Mouse (Mus musculus): ENCODE measurements around the gene Map4k2.

Gene Map4k2

GRCm38 (mm10) chr19:6318145-6318544 is 22.8 kb upstream of the Map4k2 start:
- no peak for DNase-seq

- DNase-seq = no peak
Measured at GRCm38 (mm10) chr19:6321358-6321757, 19.6 kb upstream of the Map4k2 start.

DNA sequence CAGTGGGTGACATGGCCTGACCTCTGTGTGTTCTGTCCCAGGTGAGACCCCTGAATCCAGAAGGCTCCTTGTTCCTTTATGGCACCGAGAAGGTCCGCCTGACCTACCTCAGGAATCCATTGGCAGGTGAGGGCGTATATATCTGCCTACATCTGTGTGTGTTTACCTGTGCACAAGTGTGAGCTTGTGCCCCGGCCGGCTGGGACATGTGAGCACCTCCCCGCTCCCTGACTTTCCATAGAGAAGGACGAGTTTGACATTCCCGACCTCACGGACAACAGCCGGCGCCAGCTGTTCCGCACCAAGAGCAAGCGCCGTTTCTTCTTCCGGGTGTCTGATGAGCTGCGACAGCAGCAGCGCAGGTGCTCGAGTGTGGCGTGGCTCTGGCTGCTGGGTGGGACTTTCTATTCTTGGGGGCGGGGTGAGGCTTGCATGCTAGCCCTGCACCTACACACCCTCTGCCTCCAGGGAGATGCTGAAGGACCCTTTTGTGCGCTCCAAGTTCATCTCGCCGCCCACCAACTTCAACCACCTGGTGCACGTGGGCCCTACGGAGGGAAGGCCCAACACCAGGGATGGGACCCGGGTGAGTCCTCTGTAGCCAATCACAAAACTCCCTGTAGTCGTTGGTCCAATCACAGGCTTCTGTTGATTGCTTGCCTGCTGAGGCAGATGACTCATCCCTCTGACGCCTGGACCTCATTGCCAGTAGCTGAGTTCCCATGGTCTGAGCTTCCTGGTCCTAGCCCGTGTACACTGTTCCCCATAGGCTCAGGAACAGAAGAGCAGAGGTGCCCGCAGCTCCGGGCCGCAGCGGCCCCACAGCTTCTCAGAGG is 18.9 kb upstream of the Map4k2 start:
- no peak for DNase-seq

GRCm38 (mm10) chr19:6324751-6325150 is 16.2 kb upstream of the Map4k2 start:
- DNase-seq = no peak

GRCm38 (mm10) chr19:6331178-6331577 is 9.8 kb upstream of the Map4k2 start:
- DNase-seq = no peak

GRCm38 (mm10) chr19:6331719-6332516 is 9.0 kb upstream of the Map4k2 start:
- DNase-seq = peak in 1 of 2 experiments; percentile 47

DNA sequence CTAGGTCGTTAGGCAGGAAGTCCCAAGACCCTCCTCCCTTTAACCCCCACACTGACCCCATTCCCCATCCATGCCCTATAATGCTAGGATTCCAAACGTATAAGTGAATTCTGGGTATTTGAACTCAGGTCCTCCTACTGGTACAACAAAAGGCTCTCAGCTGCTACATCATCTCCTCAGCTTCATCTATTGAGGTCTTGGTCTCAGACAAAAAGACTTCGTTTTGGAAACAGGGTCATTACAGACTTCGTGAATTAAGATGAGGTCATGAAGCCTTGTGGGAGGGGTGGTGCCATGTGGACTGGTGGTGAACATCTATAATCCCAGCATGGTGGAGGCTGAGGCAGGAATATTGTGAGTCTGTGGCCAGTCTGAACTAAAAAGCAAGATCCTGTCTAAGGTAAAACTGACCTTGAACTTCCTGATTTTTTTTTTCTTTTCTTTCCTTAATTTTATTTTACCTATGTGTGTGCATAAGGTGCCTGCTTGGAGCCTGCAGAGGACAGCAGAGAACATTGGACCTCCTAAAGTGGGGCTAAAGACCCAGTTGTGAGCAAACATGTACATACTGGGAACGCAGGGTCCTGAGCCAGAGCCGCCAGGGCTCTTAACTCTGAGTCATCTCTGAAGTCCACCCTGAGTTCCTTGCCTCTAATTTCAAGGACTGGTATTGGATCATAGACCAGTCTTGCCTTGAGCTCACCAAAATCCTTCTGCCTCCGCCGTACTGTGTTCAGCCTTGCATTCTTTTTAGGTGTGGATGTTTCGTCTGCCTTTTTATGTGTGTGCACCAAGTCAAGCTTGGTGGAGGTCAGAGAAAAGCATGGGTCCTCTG is 7.0 kb upstream of the Map4k2 start:
- peak in 1 of 2 experiments; percentile 20 for DNase-seq

DNA sequence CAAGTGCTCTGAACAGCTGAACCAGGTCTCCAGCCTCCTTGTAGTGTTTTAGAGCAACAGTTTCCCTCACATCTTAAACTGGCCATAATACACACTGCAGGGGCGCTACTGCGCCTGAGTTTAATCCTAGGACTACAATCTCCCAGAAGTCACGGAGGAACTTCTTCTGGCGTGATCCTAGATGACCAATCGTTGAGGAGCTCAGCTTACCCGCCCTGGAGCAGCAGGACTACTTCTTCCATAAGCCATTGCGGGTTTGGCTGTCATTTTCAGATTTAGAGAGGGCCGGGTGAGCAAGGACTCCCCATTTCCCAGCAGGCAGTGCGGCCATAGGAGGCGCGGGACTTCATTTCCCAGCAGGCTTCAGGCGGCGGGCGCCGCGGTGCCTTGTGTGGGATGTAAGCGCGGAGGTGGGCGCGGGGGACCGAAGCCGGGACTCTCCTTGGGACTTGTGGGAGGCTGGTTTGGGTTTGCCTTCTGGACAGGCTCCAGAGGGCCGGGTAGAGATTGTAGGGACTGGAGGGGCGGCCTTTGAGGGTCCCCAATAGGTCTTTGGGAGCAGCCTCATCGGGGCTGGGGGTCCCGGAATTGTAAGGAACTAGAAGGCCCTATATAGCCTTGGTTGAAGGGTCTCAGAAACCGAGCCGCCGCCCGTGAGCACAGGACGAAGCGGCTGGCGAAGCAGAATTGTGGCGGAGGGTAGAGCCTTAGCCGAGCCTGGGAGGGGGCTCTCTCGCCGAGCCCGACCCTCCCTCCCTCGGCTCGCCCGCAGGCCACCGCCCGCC is 6.1 kb upstream of the Map4k2 start, which contains the start of gene Men1:
TSS of gene Men1 (plus strand) at position 307 of the 785 bp plus-strand sequence.
- peak; percentile 86 to 89 for DNase-seq

DNA sequence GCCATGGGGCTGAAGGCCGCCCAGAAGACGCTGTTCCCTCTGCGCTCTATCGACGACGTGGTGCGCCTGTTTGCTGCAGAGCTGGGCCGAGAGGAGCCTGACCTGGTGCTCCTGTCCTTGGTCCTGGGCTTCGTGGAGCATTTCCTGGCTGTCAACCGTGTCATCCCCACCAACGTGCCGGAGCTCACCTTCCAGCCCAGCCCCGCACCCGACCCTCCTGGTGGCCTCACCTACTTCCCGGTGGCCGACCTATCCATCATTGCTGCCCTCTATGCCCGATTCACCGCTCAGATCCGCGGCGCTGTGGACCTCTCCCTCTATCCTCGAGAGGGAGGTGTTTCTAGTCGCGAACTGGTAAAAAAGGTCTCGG is 5.5 kb upstream of the Map4k2 start:
- DNase-seq = peak in 1 of 2 experiments; percentile 38

DNA sequence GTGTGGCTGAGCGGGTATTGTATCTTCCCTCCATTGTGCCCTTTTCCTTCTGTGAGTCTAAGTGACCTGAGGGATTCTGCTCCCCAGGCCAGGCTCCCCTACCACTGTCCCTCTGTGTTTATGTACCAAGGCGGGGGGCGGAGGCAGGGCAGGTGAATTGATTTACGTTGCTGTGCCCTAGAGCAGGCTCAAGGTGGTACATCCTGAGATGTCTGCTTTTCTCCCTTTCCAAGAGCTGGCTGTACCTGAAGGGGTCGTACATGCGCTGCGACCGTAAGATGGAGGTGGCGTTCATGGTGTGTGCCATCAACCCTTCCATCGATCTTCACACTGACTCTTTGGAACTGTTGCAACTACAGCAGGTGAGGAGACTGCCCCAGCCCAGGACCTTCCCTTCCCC is 4.0 kb upstream of the Map4k2 start:
- DNase-seq = no peak

DNA sequence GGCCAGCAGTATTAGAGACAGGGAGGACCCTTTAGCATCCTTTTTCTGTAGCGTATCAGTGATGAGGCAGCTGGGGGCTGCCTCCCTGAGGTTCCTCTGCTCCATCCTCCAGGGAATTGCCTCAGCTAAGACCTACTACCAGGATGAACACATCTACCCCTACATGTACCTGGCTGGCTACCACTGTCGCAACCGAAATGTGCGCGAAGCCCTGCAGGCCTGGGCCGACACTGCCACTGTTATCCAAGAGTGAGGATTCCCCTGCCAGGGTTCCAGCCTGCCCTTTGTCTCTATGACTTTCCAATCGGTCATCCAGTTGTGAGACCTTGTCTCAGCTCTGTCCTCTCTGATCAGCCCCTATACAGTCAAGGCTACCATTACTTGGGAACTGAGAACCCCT is 2.8 kb upstream of the Map4k2 start:
- DNase-seq = no peak

DNA sequence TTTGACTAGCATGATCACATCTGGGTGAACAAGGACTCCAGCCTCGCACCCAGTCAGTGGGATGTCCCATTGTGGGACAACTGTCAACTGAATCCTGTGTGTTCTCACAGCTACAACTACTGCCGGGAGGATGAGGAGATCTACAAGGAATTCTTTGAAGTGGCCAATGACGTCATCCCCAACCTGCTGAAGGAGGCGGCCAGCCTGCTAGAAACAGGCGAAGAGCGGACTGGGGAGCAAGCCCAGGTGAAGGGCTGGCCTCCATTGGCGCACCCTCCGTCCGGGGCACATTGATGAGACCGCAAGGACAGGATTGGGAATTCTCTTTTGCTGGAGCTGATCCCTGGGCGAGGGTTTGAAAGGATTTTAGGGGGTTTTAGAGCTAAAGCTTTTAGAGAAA is 2.2 kb upstream of the Map4k2 start:
- no peak for DNase-seq

DNA sequence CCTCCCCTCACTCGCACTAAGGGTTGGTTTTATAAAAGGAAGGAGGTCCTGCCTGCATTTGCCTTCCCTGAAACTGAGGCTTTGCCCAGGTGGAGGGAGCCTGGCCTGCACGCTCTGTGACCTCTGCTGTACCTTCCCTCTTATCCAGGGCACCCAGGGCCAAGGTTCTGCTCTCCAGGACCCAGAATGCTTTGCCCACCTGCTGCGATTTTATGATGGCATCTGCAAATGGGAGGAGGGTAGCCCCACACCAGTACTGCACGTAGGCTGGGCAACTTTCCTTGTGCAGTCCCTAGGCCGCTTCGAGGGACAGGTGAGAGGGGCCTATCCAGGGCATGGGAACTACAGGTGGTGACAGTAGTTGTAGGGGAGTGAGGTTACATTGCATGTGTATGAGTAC is 1.7 kb upstream of the Map4k2 start:
- peak in 1 of 2 experiments; percentile 28 for DNase-seq

GRCm38 (mm10) chr19:6339890-6340504 is 938 bp upstream of the Map4k2 start:
- peak; percentile 55 to 72 for DNase-seq

DNA sequence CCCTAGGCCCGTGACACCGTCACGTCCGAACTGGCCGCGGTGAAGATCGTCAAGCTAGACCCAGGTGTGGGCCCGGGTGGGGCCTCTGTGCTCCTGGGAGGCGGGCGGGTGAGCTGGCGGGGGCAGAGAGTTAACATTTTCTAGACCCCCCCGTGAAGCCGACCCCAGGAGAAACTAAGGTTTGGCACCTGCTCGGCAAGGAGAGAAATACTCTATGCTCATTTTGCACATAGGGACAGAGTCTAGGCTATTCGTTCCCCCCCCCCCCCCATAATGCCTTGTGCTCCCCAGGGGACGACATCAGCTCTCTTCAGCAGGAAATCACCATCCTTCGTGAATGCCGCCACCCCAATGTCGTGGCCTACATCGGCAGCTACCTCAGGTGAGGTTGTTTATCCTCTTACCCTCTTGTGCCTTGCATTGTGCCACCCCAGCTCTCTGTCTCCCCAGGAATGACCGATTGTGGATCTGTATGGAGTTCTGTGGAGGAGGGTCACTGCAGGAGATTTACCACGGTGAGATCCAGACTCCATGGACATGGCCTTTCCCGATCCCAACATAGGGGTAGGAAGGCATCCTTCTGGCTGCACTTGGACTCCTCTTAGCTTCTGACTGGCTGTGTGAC is 630 bp downstream of the Map4k2 start:
- peak in 1 of 2 experiments; percentile 46 for DNase-seq

GRCm38 (mm10) chr19:6342276-6342933 is 1.5 kb downstream of the Map4k2 start:
- peak in 1 of 2 experiments; percentile 57 for DNase-seq

DNA sequence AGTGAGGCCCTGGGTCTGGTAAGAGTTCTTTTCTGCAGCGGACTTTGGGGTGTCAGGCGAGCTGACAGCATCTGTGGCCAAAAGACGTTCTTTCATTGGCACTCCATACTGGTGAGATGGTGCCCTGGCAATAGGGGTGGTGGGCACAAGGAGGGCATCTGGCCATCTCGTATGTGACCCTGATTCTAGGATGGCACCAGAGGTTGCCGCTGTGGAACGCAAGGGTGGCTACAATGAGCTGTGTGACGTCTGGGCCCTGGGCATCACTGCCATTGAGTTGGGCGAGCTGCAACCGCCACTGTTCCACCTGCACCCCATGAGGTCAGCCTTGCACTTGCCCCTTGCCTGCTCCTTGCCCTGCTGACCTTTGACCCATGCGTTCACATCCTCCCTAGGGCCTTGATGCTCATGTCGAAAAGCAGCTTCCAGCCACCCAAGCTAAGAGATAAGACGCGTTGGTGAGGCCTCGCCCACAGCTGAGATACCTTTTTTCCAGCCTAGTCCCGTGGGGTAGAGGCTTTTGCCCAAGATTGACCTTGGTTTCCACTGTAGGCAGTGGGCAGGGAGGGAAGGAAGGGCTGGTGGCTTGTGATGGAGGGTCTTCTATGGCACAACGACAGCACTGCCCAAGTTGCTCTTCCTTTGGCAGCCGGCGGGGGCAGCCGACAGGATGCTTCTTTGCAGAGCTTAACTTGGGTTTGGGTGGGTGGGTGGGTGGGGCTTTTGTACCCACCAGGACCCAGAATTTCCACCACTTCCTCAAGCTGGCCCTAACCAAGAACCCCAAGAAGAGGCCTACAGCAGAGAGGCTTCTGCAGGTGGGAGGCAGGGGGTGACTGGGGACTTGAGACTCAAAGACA is 2.4 kb downstream of the Map4k2 start:
- DNase-seq = no peak

- DNase-seq = no peak
Measured at GRCm38 (mm10) chr19:6343996-6344395, 3.1 kb downstream of the Map4k2 start.

GRCm38 (mm10) chr19:6346023-6346422 is 5.1 kb downstream of the Map4k2 start:
- no peak for DNase-seq

DNA sequence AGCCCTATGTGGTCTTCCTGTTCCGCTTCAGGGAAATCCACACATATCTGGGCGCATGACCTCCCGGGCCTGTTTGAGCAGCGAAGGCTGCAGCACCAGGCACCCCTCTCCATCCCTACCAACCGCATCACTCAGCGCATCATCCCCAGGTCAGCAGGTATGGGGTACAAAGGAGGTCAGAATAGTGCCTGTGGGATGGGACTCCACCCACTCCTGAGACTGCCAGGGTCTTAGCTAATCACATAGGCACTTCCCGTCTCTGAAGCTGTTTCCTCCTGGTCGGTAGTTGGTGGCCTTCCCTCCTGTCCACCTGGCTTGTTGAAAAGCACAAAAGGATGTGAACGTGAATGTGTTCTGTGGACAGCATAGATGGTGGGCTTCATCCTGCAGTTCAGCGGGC is 5.7 kb downstream of the Map4k2 start:
- no peak for DNase-seq

All from thymus, adult 18-20 months (tissue).